Mouse (Mus musculus): ENCODE measurements at regions not wholly inside any gene's neighbourhood (a gene's known extent, or its start where the extent isn't known, plus 50 kb on each side); places are given as distances from the start of the nearest gene placed in this dataset.
"Not testable (repeated sequence)": the region's sequence is repeated elsewhere in the genome, so short reads cannot be mapped to it uniquely, and the experiment has no call there.

DNA sequence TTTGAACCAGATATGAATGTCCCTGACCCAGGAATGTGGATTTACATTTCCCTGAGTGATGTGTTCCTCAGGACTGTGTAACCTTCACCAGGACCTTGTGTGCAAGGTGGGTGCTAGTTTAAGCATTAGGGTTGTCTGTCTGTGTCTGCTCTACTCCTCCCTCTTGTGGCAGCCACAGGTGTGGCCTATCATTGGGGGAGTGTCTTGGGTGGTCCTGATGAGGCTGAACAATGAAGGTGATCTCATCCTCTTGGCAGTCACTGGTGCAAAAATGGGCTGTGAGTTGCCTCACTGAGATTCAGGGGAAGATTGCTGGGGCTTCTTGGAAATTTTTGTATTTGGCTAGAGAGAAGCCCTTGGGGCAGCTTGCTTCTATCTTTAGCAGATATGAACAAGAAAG lies 179.4 kb upstream of the Ube2e1 start:
- in situ Hi-C loops (cut with MboI, MseI), result no loop called here

DNA sequence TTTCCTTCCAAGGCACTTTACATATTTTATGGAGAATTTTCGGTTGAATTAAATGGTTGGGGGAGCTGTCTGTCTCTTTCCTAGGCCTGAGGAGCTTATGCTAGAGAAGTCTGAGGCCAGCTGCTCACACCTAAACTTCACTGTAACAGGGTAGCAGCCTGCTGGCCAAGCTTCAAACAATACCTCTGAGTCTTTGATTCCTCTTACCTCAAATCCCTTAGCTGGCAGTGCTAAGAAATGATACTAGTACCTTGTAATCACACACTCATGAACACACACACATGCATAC lies 176.6 kb upstream of the Ube2e1 start:
- in situ Hi-C loops (cut with MboI, MseI), result no loop called here

DNA sequence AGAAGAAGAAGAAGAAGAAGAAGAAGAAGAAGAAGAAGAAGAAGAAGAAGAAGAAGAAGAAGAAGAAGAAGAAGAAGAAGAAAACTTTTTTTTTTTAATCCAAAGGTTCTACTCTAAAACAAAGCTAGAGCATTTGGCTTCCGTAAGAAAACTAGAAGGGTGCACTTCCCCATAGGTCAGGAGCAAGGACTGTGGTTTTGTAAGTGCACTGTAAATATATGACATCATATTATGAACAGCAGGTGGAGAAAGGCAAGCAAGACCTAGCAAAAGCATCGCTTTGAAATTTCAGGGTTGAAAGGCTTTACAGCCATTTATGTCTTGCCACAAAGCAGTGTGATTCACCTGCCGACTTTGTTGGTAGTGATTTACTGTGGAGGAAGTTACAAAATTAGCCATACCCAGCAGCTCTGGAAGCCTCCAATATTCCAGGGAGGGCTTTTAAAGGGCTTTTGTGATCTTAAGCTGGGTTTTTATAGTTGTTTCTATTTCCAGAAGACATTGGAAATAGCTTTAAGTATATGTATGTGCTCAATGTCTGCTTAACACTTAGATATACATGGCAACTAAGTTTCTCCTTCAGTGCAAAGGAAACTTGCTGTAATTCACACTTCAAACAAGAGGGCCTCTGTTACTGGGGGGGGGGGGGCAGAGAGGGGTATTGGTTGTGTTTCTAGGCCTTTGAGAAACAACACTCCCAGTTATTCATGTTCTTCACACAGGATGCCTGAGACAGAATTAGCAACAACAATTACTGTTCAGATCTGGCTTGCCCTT lies 176.1 kb upstream of the Ube2e1 start:
- in situ Hi-C loops (cut with MboI, MseI), result no loop called here

DNA sequence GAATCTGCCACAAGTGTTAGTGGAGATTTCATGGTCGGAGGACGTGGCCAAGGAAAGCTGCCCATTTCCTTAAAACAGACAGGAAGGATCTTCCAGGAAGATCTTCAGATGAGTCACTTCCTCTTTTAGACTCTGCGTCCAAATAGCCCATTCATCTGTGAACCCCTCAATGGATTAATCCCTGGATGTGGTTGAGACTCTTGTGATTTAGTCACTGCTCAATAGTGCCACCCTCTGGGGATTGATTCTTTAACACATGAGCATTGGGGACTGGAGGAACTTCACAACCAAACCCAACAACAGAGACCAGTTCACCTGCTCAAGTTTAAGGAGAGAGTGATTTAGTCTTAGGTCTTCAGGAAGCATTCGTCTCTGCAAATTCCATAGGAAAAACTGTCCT lies 174.5 kb upstream of the Ube2e1 start:
- in situ Hi-C loops (cut with MboI, MseI), result no loop called here

DNA sequence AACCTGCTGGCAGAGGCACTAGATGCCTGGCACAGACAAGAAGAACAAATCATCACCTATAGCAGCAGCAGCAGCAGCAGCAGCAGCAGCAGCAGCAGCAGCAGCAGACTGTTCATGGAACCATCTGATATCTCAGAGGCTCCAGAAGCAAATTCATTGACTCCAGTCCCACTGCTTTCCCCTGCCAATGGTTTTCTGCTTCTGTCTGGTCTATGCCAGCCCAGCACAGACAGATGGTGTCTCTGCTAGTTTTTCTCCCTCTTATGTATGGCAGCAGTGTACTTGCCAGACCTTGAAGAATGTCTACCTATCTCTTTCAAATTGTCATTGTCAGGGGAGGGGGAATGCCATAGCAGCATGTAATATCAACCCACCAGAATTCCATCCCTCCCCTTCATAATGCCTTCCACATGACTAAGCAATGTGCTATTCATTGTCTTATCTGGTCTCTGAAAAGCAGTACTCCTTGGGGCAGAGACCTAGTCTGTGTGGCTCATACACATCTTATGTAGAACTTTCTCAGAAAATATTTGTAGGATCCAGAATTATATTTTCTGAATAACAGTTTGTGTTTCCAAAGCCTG lies 168.7 kb upstream of the Ube2e1 start:
- in situ Hi-C loops (cut with MboI, MseI), result loop anchor here (5.0 kb wide), 1 partner anchor 502 kb away; no protein-coding TSS in a partner anchor

DNA sequence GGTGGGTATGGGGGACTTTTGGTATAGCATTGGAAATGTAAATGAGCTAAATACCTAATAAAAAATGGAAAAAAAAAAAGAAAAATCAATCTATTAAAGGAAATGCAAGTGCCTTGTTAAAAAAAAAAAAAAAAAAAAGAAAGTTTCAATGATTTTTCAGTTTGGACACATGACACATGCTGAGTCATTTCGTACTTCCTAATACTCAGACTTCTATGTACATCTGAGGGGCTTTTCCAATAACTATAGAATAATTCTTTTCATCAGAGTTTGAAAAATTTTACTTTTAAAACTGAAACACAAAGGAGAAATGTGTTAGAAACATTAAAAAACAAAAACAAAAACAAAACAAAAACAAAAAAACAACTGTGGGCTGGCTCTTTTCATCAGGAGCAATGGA lies 162.4 kb upstream of the Ube2e1 start:
- in situ Hi-C loops (cut with MboI, MseI), result loop anchor here (5.0 kb wide), 1 partner anchor 43 kb away; no protein-coding TSS in a partner anchor

DNA sequence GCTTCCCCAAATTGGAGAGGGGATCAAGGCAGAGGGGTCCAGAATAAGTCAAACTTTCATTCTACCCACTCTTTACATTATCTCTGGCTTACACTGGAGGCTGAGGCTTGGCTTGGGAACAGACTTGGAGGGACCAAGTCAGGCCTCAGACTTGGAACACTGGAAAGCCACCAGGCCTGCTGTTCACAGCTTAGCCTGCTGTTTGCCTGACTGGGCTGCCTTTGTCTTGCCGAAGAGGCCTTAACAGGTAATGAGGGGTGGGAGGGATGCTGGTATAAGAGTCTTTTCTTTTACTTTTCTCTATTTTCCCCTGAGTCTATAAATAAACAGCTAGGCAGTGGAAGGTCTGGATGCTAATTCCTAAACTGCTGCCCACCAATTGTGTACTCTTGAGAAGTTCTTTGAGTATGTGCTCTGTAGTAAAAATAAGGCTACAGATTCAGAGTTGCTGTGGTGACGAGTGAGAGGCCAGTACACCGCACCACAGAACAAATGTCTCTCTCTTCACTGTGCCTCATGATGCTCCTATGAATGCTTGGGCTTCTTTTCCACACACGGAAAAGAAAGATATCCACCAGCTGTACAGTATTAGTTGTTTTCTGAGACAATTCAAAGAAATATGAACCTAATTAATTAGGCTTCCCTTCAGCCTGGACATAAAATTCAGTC lies 154.6 kb upstream of the Ube2e1 start:
- in situ Hi-C loops (cut with MboI, MseI), result no loop called here

DNA sequence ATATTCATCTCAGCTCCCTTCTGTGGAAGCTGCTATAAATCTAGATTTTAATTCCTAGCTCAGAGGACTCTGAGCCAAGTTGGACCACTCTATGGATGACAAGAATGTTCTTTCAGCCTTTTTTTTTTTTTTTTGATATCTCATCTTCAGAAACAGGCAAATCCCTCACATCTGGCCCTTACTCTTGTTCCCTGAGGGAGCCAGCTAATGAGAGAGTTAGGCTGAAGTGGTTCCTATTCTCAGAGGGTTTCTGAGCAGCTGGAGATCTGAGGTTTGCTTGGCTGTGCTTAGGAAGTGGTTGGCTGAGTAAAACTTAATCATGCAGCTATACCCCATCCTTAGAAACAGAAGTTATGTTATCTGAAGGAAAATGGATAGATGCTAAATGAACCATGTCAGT lies 153.9 kb upstream of the Ube2e1 start:
- in situ Hi-C loops (cut with MboI, MseI), result no loop called here

DNA sequence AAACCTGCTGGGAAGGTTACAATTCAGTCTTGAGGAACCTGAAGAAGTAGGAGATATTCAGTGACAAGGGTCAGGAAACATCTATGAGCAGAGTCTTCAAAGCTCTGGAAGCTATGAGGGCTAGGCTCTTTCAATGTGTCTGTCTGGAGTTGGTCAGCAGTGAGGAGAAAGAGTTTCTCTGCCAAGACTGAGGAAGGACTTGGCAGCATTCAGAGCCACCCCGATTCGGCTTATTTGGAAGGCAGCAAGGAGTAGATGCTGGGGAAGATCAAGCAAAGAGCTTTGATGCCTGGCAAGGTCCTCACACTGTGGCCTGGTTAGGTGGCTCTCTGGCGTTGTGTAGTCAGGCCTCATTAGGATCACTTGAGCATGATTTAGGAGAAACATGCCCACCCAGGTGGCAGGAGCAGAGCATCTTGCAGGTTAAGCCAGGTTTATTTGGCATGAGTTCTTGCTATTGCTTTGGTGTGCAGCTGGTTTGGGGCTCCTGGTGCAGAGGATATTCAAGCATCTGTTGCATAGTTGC lies 145.2 kb upstream of the Ube2e1 start:
- in situ Hi-C loops (cut with MboI, MseI), result no loop called here

DNA sequence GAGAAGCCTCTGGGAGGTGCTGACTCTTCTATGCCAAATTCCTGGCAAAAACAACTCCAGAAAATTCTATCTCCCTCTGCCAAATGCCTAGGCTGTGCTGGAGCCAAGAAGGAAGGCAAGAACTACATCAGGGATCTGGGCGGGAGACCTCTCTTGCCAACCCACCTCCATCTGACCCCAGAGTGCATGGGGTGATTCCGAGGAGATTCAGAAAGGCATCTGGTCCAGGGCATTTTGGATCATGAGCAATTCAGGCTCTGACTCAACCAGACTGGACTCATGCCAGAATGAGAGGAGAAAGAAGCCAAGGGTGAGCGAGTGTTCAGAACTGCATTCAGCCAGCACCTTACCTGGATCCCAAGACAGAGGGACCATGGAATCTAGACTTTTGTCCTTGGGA lies 137.0 kb upstream of the Ube2e1 start:
- in situ Hi-C loops (cut with MboI, MseI), result no loop called here

DNA sequence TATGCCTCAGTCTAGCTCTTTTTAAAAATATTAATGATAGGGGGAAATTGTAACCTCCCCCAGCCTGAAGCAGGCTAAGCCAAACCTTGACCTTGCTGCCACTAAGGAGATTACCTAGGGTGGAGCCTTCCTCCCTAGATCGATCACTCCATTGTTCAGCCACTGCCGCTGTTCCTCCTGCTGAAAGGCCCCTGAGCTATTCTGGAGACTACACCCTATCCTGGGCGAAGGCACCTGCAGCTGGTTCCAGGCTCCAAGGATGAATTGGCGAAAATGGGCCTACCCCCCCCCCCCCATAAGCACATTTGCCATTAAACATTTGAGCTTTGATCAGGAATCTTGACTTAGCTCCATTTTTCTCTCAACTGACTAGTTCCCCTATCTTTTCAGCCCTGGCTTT lies 135.2 kb upstream of the Ube2e1 start:
- in situ Hi-C loops (cut with MboI, MseI), result not testable (repeated sequence)

DNA sequence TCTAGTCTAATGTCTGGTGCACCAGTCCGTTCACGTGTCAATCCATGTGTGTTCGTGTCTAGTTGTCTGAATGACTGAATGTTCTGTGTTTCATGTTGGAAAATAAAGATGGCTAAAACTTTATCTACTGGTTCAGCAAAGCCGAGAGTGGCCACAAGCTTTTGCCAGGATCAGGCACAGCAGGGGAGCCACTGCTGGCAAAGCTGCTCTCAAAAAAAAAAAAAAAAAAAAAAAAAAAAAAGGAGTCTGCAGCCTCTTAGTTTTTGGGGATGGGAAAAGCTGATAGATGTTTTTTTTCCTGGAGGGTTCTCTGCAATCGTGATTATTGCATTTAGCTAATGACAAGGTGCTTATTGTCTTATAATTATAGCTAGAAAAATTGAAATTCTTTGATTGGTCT lies 132.5 kb upstream of the Ube2e1 start:
- in situ Hi-C loops (cut with MboI, MseI), result not testable (repeated sequence)

DNA sequence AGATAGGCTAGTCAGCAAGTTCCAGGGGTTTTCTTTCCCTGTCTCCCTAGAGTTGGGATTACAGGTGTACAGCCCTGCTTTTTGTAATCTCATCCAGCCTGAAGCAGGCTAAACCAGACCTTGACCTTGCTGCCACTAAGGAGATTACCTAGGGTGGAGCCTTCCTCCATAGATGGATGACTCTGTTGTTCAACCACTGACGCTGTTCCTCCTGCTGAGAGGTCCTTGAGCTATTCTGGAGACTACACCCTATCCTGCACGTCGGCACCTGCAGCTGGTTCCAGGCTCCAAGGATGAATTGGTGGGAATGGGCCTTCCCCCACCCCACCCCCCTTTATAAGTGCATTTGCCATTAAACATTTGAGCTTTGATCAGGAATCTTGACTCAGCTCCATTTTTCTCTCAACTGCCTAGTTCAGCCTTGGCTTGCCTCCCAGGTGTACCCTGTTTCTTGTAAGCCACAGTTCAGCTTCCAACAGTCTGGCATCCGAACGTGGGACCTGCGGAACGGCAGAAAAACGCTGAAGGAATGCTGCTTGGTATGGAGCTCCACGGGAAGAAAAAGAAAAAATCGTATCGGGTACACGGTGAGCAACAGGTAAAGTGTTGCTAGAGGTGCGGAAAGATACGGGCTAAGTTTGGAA lies 131.7 kb upstream of the Ube2e1 start:
- in situ Hi-C loops (cut with MboI, MseI), result no loop called here

DNA sequence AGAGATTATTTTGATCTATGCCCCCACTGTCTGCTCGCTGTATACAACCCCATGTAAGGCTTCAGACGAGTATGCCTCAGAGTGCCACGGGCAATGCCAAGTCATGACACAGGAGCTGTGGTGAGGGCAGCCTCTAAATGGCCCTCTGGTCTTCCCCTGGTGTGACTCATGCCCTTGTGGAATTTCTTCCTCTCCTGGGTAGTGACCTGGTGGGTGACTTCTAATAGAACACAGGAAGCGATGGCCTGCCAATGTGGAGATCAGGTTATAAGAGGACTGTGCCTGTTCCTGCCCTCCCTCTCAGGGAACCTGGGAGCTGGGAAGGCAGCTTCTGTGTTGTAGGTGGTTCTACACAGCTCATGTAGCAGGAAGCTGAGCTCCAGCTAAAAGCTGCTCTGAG lies 130.7 kb upstream of the Ube2e1 start:
- in situ Hi-C loops (cut with MboI, MseI), result no loop called here

DNA sequence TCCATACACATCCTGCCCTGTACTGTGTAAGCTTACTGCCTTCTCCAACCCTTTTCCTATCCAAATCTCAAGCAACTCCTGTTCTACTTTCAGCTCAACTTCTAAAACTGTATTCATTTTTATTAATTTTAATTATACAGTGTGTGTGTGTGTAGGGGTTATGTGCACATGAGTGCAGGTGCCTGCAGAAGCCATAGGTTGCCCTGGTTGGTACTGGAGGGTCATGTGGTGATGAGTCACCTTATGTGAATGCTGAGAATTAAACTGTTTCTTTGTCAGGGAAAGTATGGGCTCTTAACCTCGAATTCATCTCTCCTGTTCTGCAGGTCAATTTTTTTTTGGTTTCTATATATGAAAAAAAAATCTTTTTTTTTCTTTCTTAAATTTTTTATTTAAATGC lies 117.0 kb upstream of the Ube2e1 start:
- in situ Hi-C loops (cut with MboI, MseI), result no loop called here

DNA sequence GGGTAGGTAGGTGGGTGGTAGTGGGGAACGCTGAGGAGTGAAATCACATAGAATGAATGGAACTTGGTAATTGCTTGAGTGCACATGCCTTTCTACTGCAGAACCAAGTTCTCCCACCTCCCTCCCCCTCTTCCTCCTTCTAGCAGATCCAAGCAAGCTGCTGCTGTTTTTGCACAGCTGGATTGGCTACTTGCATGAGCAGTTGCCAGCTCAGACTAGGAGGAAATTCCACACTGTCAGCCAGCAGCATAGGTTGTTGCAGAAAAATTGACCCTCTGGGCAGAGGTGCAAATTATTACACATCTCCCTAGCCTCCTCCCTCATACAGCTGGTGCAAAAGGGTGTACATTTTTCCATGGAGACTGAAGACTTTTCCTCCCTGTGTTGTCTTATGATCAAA lies 112.8 kb upstream of the Ube2e1 start:
- in situ Hi-C loops (cut with MboI, MseI), result no loop called here

DNA sequence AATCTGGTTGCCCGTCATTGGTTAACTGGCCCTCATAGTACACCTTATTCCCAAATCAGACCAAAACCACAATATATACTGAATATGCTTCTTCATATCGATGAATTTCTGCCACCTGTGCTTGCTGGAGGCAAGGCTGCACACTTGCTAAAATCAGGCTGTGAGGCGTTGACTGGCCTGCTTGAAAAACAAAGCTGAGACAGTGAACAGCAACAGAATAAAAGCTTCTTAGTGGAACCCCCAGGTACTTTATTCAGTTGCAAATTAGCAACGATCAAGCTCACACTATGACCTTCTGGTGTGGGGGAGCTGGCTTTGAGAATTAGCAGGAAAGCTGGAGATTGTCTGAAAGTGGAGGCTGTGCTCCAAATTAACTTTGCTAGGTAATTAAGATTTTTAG lies 97.3 kb upstream of the Ube2e1 start:
- in situ Hi-C loops (cut with MboI, MseI), result not testable (repeated sequence)

DNA sequence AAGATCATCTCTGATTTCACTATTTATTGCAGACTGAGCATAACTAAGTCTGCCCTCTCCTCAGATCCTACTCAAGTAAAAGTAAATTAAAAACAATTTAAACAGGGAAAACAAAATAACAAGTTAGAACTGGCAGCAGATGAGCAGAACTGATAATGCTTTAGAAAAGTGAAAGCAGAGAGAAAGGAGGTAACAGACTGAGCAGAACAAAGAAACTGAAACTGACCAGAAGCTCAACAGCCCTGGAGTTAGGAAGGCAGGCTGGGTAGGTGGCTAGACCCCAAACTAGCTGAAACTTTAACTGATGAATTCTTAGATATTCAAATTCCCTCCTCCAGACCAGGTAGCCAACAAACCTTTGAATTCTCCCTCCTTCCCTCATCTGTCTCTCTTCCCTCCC lies 94.2 kb upstream of the Ube2e1 start:
- in situ Hi-C loops (cut with MboI, MseI), result no loop called here

DNA sequence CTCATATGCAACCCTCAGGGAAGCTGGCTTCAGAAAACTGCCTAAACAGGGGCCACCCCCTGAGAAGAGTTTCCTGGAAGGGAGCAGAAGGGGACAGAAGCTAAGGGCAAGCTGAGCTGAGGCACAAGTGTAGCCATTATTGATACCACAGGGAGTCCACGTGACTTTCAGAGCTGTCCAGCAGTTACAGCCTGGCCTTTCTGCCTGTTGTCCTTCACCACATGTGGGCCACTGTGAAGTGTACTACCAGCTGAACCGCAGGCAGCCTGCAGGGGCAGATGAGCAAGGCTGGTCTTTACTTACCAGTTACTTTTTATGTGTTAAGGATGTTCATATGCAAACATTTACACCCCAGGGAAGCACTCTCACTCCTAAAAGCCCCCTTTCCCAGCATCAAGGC lies 85.2 kb upstream of the Ube2e1 start:
- in situ Hi-C loops (cut with MboI, MseI), result no loop called here

DNA sequence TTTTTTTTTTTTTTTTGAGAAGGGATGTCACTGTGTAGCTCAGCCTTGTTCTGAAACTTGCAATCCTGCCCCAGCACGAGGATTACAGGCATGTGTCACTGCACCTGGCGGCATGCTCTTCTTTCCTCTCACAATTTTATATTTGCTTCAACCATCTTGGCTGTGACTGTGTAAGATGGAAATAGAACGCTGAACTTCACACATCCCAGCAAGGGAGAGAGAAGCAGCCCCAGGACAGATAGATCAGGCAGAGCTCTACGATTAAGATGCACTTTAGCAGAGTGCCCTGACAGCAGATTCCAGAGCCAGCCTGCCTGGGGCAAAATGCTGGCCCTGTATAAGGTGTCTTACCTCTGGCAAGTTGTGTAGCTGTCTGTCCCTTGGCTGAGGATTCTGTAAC lies 84.7 kb upstream of the Ube2e1 start:
- in situ Hi-C loops (cut with MboI, MseI), result no loop called here

DNA sequence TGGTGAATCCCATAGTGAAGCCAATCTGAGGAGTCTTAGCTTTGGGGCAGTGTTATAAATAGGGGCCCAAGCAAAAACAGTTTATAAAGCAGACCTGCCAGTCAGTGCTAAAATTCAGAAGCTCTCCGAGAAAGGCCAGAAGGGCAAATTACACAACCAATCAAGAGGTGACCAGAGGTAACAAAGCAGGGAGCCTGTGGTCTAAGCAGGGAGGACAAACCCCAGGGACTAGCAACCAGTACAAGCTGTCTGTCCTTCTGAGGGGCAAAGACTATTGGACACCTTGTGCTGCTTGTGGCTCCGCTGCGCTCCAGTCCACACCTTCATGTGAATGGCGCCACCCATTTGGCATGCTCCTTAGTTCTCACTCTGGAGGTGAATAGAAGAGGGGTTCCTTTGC lies 67.3 kb upstream of the Ube2e1 start:
- in situ Hi-C loops (cut with MboI, MseI), result no loop called here

DNA sequence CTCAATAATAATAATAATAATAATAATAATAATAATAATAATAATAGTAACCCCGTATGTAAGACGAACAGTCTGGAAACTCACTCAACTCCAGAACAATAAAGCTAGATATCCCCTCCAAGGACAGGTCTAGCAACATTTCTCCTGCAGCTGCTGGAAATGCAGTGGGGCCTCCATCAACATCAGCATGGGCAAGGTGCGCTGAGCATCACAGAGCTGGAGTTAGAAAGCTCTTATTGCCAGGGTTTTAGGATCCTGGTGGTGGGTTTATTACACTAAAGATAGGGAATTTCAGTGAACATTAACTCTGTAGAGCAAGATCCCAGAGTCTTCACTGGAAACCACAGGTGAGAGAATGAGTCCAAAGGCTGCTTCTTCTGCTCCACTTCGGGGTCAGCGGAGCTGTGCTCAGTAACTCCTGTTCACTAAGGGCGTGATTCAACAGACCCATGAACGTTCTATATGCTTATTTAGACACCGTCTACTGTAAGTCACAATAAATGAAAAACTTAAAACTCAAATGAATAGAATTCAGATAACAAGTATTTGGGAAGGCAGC lies 64.6 kb upstream of the Ube2e1 start:
- in situ Hi-C loops (cut with MboI, MseI), result no loop called here
